Mouse (Mus musculus) heart, embryonic 16.5 days (tissue): Measurements from ENCODE around the gene Trim37. TPM values are rescaled to one million over a fixed set of nuclear protein-coding genes. Genes with fewer than 3 reads are reported as not detected.

Experiments
- ATAC-seq: fragments of 200-750 bp; cut with Nextera tagmentation; replicated peaks from 2 replicates; pipeline ENCODE4 v1.8.0; 2017; ENCODE audit warnings: moderate number of reproducible peaks; ENCODE audit not compliant: insufficient read depth, low FRiP score; ENCODE audit errors: extremely low read depth
- H3K27ac ChIP-seq: fragments of 300-500 bp; sonication (generic); 2 replicates; pipeline ENCODE4 v1.5.1; 2014; ENCODE audit warnings: mild to moderate bottlenecking, low read length, control low read depth, moderate library complexity
- H3K27me3 ChIP-seq: fragments of 300-500 bp; sonication (generic); 2 replicates; pipeline ENCODE4 v1.6.1; 2014; ENCODE audit warnings: low read length, mixed read lengths; ENCODE audit not compliant: control insufficient read depth, insufficient read depth
- H3K36me3 ChIP-seq: fragments of 300-500 bp; sonication (generic); 2 replicates; pipeline ENCODE4 v1.6.1; 2014; ENCODE audit not compliant: control insufficient read depth, insufficient read depth
- H3K4me1 ChIP-seq: fragments of 300-500 bp; sonication (generic); 2 replicates; pipeline ENCODE4 v1.6.1; 2014; ENCODE audit warnings: low read length, mixed read lengths; ENCODE audit not compliant: control insufficient read depth, insufficient read depth
- H3K4me2 ChIP-seq: fragments of 300-500 bp; sonication (generic); 2 replicates; pipeline ENCODE4 v1.6.1; 2014; ENCODE audit warnings: low read depth, mild to moderate bottlenecking, control low read depth, low read length
- H3K4me3 ChIP-seq: fragments of 300-500 bp; sonication (generic); 2 replicates; pipeline ENCODE4 v1.5.1; 2014; ENCODE audit warnings: mild to moderate bottlenecking, control low read depth, low read length
- H3K9ac ChIP-seq: fragments of 300-500 bp; sonication (generic); 2 replicates; pipeline ENCODE4 v1.6.1; 2014; ENCODE audit warnings: low read length, control low read depth
- H3K9me3 ChIP-seq: fragments of 300-500 bp; sonication (generic); replicated peaks from 2 replicates; pipeline ENCODE4 v1.6.1; 2016; ENCODE audit warnings: low read length; ENCODE audit not compliant: control insufficient read depth
- WGBS: fragments of 180-500 bp; shearing (Covaris S2); extraction: QIAGEN DNeasy Blood & Tissue Kit; methylation state at CpG from one replicate; pipeline ENCODE4 v1.1.7; 2014; 5-methylcytosine and 5-hydroxymethylcytosine counted together
- polyA plus RNA-seq: library from polyadenylated mRNA; unstranded; fragments of >200 nt; fragmentation: Nextera tagmentation; extraction: Ambion mirVana; gene quantifications from 2 replicates; pipeline ENCODE4 v1.2.1, GENCODE M21; 2015

The Trim37 gene
- polyA plus RNA-seq, 1 experiment from 2014 or later: 21.3 TPM

GRCm38 (mm10) chr11:87110172-87110909, 16.5 kb upstream of the Trim37 start:
- peak overlapping the region; percentile 61 for H3K4me2 ChIP-seq
- WGBS: 3% methylated on average over 9 of the region's 9 CpGs
- H3K27me3 ChIP-seq: no peaks in the 10 kb centered on the region
- ATAC-seq: no peak
- peaks cover 15% of the 10 kb centered on the region for H3K36me3 ChIP-seq
- peak overlapping the region; percentile 81 for H3K9ac ChIP-seq
- peaks cover 13% of the 10 kb centered on the region for H3K4me1 ChIP-seq
- H3K4me3 ChIP-seq: peak overlapping the region; percentile 70
- H3K9me3 ChIP-seq: no peaks in the 10 kb centered on the region
- peak overlapping the region; percentile 91 for H3K27ac ChIP-seq

- no peak for ATAC-seq
- 73% methylated on average over 8 of the region's 8 CpGs for WGBS
Observed at GRCm38 (mm10) chr11:87121864-87122263, 5.0 kb upstream of the Trim37 start.

GRCm38 (mm10) chr11:87125562-87125961, 1.3 kb upstream of the Trim37 start:
- peaks cover 10% of the 10 kb centered on the region for H3K4me1 ChIP-seq
- WGBS: 49% methylated on average over 4 of the region's 4 CpGs
- H3K9ac ChIP-seq: no peak overlapping the region
- H3K4me3 ChIP-seq: no peak overlapping the region
- no peak overlapping the region for H3K27ac ChIP-seq
- no peak for ATAC-seq
- H3K36me3 ChIP-seq: peaks cover 23% of the 10 kb centered on the region
- no peaks in the 10 kb centered on the region for H3K9me3 ChIP-seq
- peak overlapping the region; percentile 85 for H3K4me2 ChIP-seq
- no peaks in the 10 kb centered on the region for H3K27me3 ChIP-seq

More at GRCm38 (mm10) chr11:87121864-87122263, 5.0 kb upstream of the Trim37 start:
- Histone ChIP-seq H3K36me3 (peaks cover 34% of the 10 kb centered on the region), H3K9ac (no peak overlapping the region), H3K4me2 (no peak overlapping the region), H3K4me1 (no peaks in the 10 kb centered on the region), H3K27ac (no peak overlapping the region), H3K27me3 (no peaks in the 10 kb centered on the region), H3K9me3 (no peaks in the 10 kb centered on the region), H3K4me3 (no peak overlapping the region)

- Histone ChIP-seq H3K36me3 (peaks cover 21% of the 10 kb centered on the region), H3K9me3 (no peaks in the 10 kb centered on the region), H3K4me3 (peak overlapping the region; percentile 82), H3K27me3 (no peaks in the 10 kb centered on the region), H3K9ac (peak overlapping the region; percentile 72), H3K4me2 (peak overlapping the region; percentile 85), H3K27ac (peak overlapping the region; percentile 86), H3K4me1 (peaks cover 10% of the 10 kb centered on the region)
- 2% methylated on average over 12 of the region's 12 CpGs for WGBS
- ATAC-seq: no peak
Observed at GRCm38 (mm10) chr11:87126281-87126823, 525 bp upstream of the Trim37 start.

GRCm38 (mm10) chr11:87136233-87136632, 9.4 kb downstream of the Trim37 start:
- no peak overlapping the region for H3K9ac ChIP-seq
- no peak overlapping the region for H3K27ac ChIP-seq
- H3K4me1 ChIP-seq: no peaks in the 10 kb centered on the region
- H3K4me3 ChIP-seq: no peak overlapping the region
- no peaks in the 10 kb centered on the region for H3K9me3 ChIP-seq
- peaks cover 10% of the 10 kb centered on the region; the same call in 1 of the 2 replicates for H3K36me3 ChIP-seq
- no peak overlapping the region for H3K4me2 ChIP-seq
- no peaks in the 10 kb centered on the region for H3K27me3 ChIP-seq
- WGBS: 87% methylated on average over 4 of the region's 4 CpGs
- ATAC-seq: no peak

GRCm38 (mm10) chr11:87158012-87158411, 31.1 kb downstream of the Trim37 start:
- Histone ChIP-seq H3K9ac (no peak overlapping the region), H3K36me3 (no peaks in the 10 kb centered on the region), H3K4me1 (no peaks in the 10 kb centered on the region), H3K4me3 (no peak overlapping the region), H3K27ac (no peak overlapping the region), H3K9me3 (no peaks in the 10 kb centered on the region), H3K4me2 (no peak overlapping the region), H3K27me3 (no peaks in the 10 kb centered on the region)
- WGBS: 91% methylated on average over 2 of the region's 2 CpGs
- ATAC-seq: no peak

- Histone ChIP-seq H3K4me2 (no peak overlapping the region), H3K27me3 (no peaks in the 10 kb centered on the region), H3K9ac (no peak overlapping the region), H3K9me3 (no peaks in the 10 kb centered on the region), H3K27ac (no peak overlapping the region), H3K36me3 (peaks cover 27% of the 10 kb centered on the region), H3K4me3 (no peak overlapping the region), H3K4me1 (no peaks in the 10 kb centered on the region)
- ATAC-seq: no peak
- WGBS: 74% methylated on average over 4 of the region's 4 CpGs
Observed at GRCm38 (mm10) chr11:87162687-87163086, 35.8 kb downstream of the Trim37 start.

- Histone ChIP-seq H3K4me1 (no peaks in the 10 kb centered on the region), H3K9ac (no peak overlapping the region), H3K9me3 (no peaks in the 10 kb centered on the region), H3K4me3 (no peak overlapping the region), H3K27me3 (no peaks in the 10 kb centered on the region), H3K36me3 (peaks cover 35% of the 10 kb centered on the region), H3K27ac (no peak overlapping the region), H3K4me2 (no peak overlapping the region)
- ATAC-seq: no peak
Observed at GRCm38 (mm10) chr11:87163751-87164150, 36.9 kb downstream of the Trim37 start.

GRCm38 (mm10) chr11:87173625-87174024, 46.7 kb downstream of the Trim37 start:
- no peak for ATAC-seq
- H3K4me1 ChIP-seq: no peaks in the 10 kb centered on the region
- WGBS: 73% methylated on average over 5 of the region's 5 CpGs

More at GRCm38 (mm10) chr11:87173625-87174024, 46.7 kb downstream of the Trim37 start:
- H3K36me3 ChIP-seq: peaks cover 10% of the 10 kb centered on the region
- H3K27ac ChIP-seq: no peak overlapping the region
- no peak overlapping the region for H3K9ac ChIP-seq
- no peak overlapping the region for H3K4me3 ChIP-seq
- H3K9me3 ChIP-seq: no peaks in the 10 kb centered on the region; the same call in 1 of the 2 replicates
- no peaks in the 10 kb centered on the region for H3K27me3 ChIP-seq
- H3K4me2 ChIP-seq: no peak overlapping the region
